ENCODE assay signal across 8 mouse cellular contexts in genomic region chrX:48409611-48410387, GRCm38 (mm10). TPM values are rescaled to one million over a fixed set of nuclear protein-coding genes. Genes with fewer than 3 reads are reported as not detected.
A peak's percentile ranks its signal among the peaks of the same experiment; 100 is the strongest.
DNase-seq lines count a peak whose midpoint lies in the region; ATAC-seq lines count a peak whose summit lies in the region.

No protein-coding gene starts in this region.

- peaks cover 21% of the 10 kb centered on the region for H3K36me3 ChIP-seq in hindbrain, embryonic 13.5 days

- H3K9me3 ChIP-seq in hindbrain, embryonic 13.5 days = no peaks in the 10 kb centered on the region

- no peaks in the 10 kb centered on the region for H3K4me1 ChIP-seq in hindbrain, embryonic 13.5 days (replicated peaks)

- 16% methylated on average over 36 of the region's 36 CpGs for WGBS in hindbrain, embryonic 13.5 days

- ATAC-seq in hindbrain, embryonic 13.5 days (ENCODE audit: low FRiP score) = peak; percentile 90

- no peak overlapping the region for H3K27ac ChIP-seq in hindbrain, embryonic 13.5 days

- H3K4me3 ChIP-seq in hindbrain, embryonic 13.5 days = peak overlapping the region; percentile 40

- peak; percentile 88 for DNase-seq in NIH3T3 (ENCODE audit: low read depth)
- DNase-seq in cerebellum, postnatal 10 days = peak; percentile 94 to 95
- DNase-seq in frontal cortex, postnatal 14 days (ENCODE audit: low spot score in 2 of 2) = peak; percentile 34 to 72
- peak; percentile 70 to 77 for DNase-seq in layer of hippocampus, postnatal 14 days (ENCODE audit: low spot score in 2 of 2)
- peak; percentile 89 for DNase-seq in lung, postnatal 10 days
- peak; percentile 80 for DNase-seq in ovary, postnatal 14 days (ENCODE audit: low spot score)
- peak; percentile 73 to 90 for DNase-seq in thymus, postnatal 10 days (ENCODE audit: low spot score in 2 of 2)

- H3K9ac ChIP-seq in hindbrain, embryonic 13.5 days = no peak overlapping the region; the same call in 1 of the 2 replicates

- H3K4me2 ChIP-seq in hindbrain, embryonic 13.5 days = peak overlapping the region; percentile 52

- no peaks in the 10 kb centered on the region for H3K27me3 ChIP-seq in hindbrain, embryonic 13.5 days

RNA-seq across cellular contexts. Expression of gene Elf4, which starts 53.1 kb away (rescaled TPM):
- 0.69 and 0.84 TPM in 2 replicates for polyA plus RNA-seq in hindbrain, embryonic 13.5 days (2015; fragmentation: Nextera tagmentation; extraction: Ambion mirVana)
- total RNA-seq in layer of hippocampus, postnatal 14 days (2021) = 1 to 10 TPM in 1 of 2 experiments, under 1 TPM in 1; 0.98 to 1.2 TPM
